Mouse (Mus musculus) ES-Bruce4 (cell line): Measurements from ENCODE around the gene Kcnk5. TPM values are rescaled to one million over a fixed set of nuclear protein-coding genes. Genes with fewer than 3 reads are reported as not detected.
A peak's percentile ranks its signal among the peaks of the same experiment; 100 is the strongest.

Experiments
- H3K27ac ChIP-seq: 2 replicates; pipeline ENCODE4 v1.5.1; 2012; ENCODE audit warnings: low read length, inconsistent platforms; ENCODE audit not compliant: insufficient read depth
- H3K27me3 ChIP-seq: 2 replicates; pipeline ENCODE4 v1.6.1; 2012; ENCODE audit warnings: mild to moderate bottlenecking, low read length, inconsistent platforms; ENCODE audit not compliant: control insufficient read depth, poor library complexity, insufficient read depth, severe bottlenecking
- H3K36me3 ChIP-seq: 2 replicates; pipeline ENCODE4 v1.6.1; 2012; ENCODE audit warnings: inconsistent platforms, mild to moderate bottlenecking, low read length, moderate library complexity; ENCODE audit not compliant: control insufficient read depth, poor library complexity, insufficient read depth, severe bottlenecking
- H3K4me1 ChIP-seq: one replicate; pipeline ENCODE4 v1.8.1; 2011; ENCODE audit warnings: low read length; ENCODE audit not compliant: control insufficient read depth, insufficient read depth
- H3K4me3 ChIP-seq: 2 replicates; pipeline ENCODE4 v1.5.1; 2011; ENCODE audit warnings: low read depth, mild to moderate bottlenecking, low read length
- H3K9ac ChIP-seq: 2 replicates; pipeline ENCODE4 v1.6.1; 2012; ENCODE audit warnings: low read depth, mild to moderate bottlenecking, inconsistent platforms; ENCODE audit not compliant: poor library complexity, severe bottlenecking
- H3K9me3 ChIP-seq: replicated peaks from 2 replicates; pipeline ENCODE4 v1.6.1; 2012; ENCODE audit warnings: mild to moderate bottlenecking, low read length, inconsistent platforms; ENCODE audit not compliant: control insufficient read depth, poor library complexity, insufficient read depth, severe bottlenecking
- CTCF ChIP-seq: IDR thresholded peaks from one replicate; pipeline ENCODE4 v1.8.1; 2011; ENCODE audit warnings: low read depth, low read length
- EP300 ChIP-seq: IDR thresholded peaks from 2 replicates; pipeline ENCODE4 v1.6.1; 2011; ENCODE audit warnings: low read depth, low read length; ENCODE audit not compliant: insufficient read depth
- POLR2A ChIP-seq: IDR thresholded peaks from one replicate; pipeline ENCODE4 v1.8.1; 2011; ENCODE audit warnings: low read length; ENCODE audit not compliant: insufficient read depth
- polyA plus RNA-seq: library from polyadenylated mRNA; stranded (reverse); fragments of >200 nt; gene quantifications from 2 replicates; pipeline ENCODE4 v1.2.4, GENCODE M21; 2011; ENCODE audit warnings: low read depth; ENCODE audit not compliant: missing spikeins, insufficient read depth, insufficient read length

Gene Kcnk5
- polyA plus RNA-seq, 1 experiment, result 21.5 TPM

- Histone ChIP-seq H3K9ac (no peak overlapping the region), H3K9me3 (no peaks in the 10 kb centered on the region), H3K27me3 (no peaks in the 10 kb centered on the region), H3K36me3 (no peaks in the 10 kb centered on the region), H3K4me3 (peak overlapping the region; percentile 48; the same call in 1 of the 2 replicates), H3K27ac (peak overlapping the region; percentile 96), H3K4me1 (peaks cover 20% of the 10 kb centered on the region)
- TF ChIP-seq CTCF, result no peak
- TF ChIP-seq EP300, result peak; percentile 80
- no peak for TF ChIP-seq POLR2A
These were observed 35.8 kb upstream of the Kcnk5 start for GRCm38 (mm10) chr14:20217299-20217864.

- Histone ChIP-seq H3K4me3 (no peak overlapping the region), H3K27me3 (no peaks in the 10 kb centered on the region), H3K27ac (peak overlapping the region; percentile 95), H3K9ac (no peak overlapping the region), H3K36me3 (no peaks in the 10 kb centered on the region), H3K9me3 (no peaks in the 10 kb centered on the region), H3K4me1 (peaks cover 21% of the 10 kb centered on the region)
- TF ChIP-seq POLR2A, result no peak
- peak; percentile 85 for TF ChIP-seq EP300
These were observed 35.1 kb upstream of the Kcnk5 start for GRCm38 (mm10) chr14:20216561-20217298.

- H3K9ac ChIP-seq, result no peak overlapping the region
- H3K36me3 ChIP-seq, result no peaks in the 10 kb centered on the region
- TF ChIP-seq POLR2A (no peak), EP300 (0 out of 2 replicates have a peak, but pooled peaks have one; percentile 2)
- H3K4me3 ChIP-seq, result no peak overlapping the region
- no peaks in the 10 kb centered on the region for H3K27me3 ChIP-seq
- H3K4me1 ChIP-seq, result peaks cover 22% of the 10 kb centered on the region
- H3K9me3 ChIP-seq, result no peaks in the 10 kb centered on the region
- peak overlapping the region; percentile 95 for H3K27ac ChIP-seq
These were observed 34.2 kb upstream of the Kcnk5 start for GRCm38 (mm10) chr14:20215826-20216225.

GRCm38 (mm10) chr14:20214125-20214524, 32.5 kb upstream of the Kcnk5 start:
- no peaks in the 10 kb centered on the region for H3K9me3 ChIP-seq
- H3K27me3 ChIP-seq, result no peaks in the 10 kb centered on the region
- no peak overlapping the region for H3K9ac ChIP-seq
- TF ChIP-seq POLR2A, result no peak
- no peak for TF ChIP-seq EP300
- TF ChIP-seq CTCF, result no peak
- H3K4me1 ChIP-seq, result peaks cover 13% of the 10 kb centered on the region
- no peak overlapping the region for H3K4me3 ChIP-seq
- H3K36me3 ChIP-seq, result no peaks in the 10 kb centered on the region
- no peak overlapping the region for H3K27ac ChIP-seq

- no peak overlapping the region for H3K27ac ChIP-seq
These were observed 30.4 kb upstream of the Kcnk5 start for GRCm38 (mm10) chr14:20211754-20212601.

GRCm38 (mm10) chr14:20209926-20210325, 28.3 kb upstream of the Kcnk5 start:
- H3K27me3 ChIP-seq, result no peaks in the 10 kb centered on the region

More at GRCm38 (mm10) chr14:20211754-20212601, 30.4 kb upstream of the Kcnk5 start:
- TF ChIP-seq CTCF (no peak), EP300 (no peak), POLR2A (no peak)
- no peaks in the 10 kb centered on the region for H3K36me3 ChIP-seq
- peaks cover 16% of the 10 kb centered on the region for H3K4me1 ChIP-seq
- H3K9me3 ChIP-seq, result no peaks in the 10 kb centered on the region
- no peak overlapping the region for H3K4me3 ChIP-seq
- no peaks in the 10 kb centered on the region for H3K27me3 ChIP-seq
- no peak overlapping the region for H3K9ac ChIP-seq

More at GRCm38 (mm10) chr14:20209926-20210325, 28.3 kb upstream of the Kcnk5 start:
- Histone ChIP-seq H3K9me3 (no peaks in the 10 kb centered on the region), H3K27ac (no peak overlapping the region), H3K4me3 (no peak overlapping the region), H3K36me3 (no peaks in the 10 kb centered on the region), H3K9ac (no peak overlapping the region), H3K4me1 (peaks cover 10% of the 10 kb centered on the region)
- TF ChIP-seq EP300 (no peak), CTCF (no peak)
